Mouse (Mus musculus): ENCODE results near the gene Inpp5a.

Inpp5a gene

DNA sequence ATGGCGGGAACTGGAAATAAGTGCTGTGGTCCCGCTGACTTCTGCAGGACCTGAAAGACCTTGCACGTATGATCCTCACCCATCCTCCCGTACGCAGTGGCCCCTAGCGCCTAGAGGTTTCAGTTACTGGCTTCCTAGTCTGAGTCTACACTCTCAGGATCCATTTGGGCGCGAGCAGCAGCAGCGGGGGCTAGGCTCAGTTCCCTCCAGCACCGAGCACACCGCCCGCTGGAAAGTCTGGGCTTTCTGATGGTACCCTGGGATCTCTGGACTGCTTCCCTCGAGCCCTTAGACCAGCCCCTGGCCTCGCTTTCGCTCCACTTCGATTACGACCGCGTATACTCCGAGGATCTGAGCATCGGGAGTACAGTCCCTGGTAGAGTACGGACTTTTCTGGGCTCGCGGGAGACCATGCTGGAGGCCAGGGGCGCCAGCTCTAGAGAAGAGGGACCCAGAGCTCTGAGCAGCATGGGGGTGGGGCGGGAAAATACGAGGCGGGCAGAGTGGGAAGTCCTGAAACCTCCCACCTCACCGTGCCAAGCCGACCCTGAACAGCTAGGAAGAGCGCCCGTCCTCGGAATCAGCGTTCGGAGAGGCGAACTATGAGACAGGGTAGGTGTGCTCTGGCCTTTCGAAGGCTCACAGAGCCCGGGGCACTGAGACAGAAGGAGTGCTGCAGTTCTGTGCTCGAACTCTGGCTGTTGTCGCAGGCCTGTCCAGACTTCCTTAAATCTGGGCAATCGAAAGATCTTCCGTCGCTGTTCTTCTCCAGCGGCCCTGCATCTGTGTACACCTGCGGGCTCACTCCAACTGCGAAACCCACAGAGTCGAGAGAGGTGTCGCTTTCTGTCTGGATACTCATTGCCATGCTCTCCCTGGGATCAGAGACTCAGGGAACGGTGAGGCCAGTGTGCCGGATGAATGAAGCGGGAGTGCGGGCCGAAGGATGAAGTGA is 195.6 kb downstream of the Inpp5a start:
- DNase-seq, result peak in 1 of 2 experiments; percentile 19

- DNase-seq, result no peak
Measured at GRCm38 (mm10) chr7:139585183-139585821, 196.4 kb downstream of the Inpp5a start.

DNA sequence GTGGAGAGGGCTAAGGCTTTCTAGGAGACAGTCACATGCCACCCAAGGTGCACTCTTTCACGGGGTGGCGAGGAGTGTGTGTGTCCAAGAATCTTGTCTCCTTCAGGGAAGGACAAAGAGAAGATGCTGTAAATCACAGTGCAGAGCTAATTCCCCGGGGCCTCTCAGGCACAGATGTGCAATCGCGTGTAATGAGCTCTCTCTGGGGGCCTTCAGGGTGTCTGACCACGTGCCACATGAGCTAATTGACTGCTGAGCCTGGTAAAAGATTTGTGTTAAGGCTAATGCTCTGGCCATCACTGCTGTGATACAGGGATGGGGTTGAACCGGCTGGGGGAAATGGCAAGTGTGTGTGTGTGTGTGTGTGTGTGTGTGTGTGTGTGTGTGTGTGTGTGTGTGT is 199.0 kb downstream of the Inpp5a start:
- no peak for DNase-seq

DNA sequence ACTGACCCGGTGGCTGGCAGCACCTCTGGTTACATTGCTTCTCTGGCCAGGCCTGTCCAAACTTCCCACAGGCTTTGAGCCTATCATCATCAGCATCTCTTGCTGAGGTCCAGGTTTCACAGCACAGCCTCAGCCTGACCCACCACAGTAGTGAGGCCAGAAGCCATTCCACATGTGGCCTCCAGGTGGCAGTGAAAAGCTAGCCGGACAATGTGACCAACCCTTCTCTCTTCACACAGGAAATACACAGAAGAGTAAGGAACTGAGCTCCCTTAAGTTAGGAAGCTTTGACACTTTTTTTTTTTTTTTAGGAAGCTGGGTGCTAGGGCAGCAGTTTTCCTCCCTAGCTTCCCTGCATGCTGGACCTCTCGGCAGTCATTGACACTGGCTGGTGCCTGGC is 201.4 kb downstream of the Inpp5a start:
- DNase-seq, result peak in 1 of 2 experiments; percentile 52

DNA sequence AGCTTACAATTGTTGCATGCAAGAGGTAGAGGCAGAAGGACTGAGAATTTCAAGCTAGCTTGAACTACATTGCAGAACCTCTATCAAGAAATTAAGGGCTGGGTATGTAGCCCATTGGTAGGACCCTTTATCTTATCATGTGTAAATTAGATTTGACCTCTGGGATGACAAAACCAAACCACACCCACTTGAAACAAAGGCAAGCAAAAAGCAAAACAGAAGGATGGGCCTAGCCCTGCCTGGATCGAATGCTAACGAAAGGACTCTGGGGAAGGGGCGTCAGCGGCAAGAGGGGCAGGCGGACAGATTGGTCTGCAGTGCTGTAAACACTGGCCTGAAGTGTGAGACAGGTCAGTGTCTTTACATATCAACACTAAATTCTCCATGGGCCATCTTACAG is 202.4 kb downstream of the Inpp5a start:
- no peak for DNase-seq

GRCm38 (mm10) chr7:139595311-139595710 is 206.4 kb downstream of the Inpp5a start:
- DNase-seq, result no peak

- no peak for DNase-seq
Measured at GRCm38 (mm10) chr7:139595862-139596261, 207.0 kb downstream of the Inpp5a start.

DNA sequence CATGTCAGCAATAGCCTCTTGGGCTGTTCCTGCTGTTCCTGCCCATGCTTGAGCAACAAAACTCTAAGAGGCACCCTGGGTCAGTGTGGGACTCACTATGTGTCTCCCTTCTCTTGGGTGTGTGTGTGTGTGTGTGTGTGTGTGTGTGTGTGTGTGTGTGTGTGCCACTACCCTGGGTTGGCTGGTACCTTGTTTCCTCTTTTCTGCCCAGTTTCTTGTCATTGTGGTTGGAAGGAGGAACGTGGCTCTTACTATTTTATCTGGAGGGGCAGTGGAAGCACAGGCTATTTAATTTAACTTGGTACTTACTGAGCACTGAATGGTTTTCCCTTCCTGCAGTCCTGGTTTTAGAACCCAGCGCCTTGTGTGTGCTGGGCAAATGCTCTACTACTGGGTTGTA is 221.4 kb downstream of the Inpp5a start:
- DNase-seq, result no peak

GRCm38 (mm10) chr7:139615767-139616766 is 227.2 kb downstream of the Inpp5a start:
- DNase-seq, result peak in 1 of 2 experiments; percentile 63

DNA sequence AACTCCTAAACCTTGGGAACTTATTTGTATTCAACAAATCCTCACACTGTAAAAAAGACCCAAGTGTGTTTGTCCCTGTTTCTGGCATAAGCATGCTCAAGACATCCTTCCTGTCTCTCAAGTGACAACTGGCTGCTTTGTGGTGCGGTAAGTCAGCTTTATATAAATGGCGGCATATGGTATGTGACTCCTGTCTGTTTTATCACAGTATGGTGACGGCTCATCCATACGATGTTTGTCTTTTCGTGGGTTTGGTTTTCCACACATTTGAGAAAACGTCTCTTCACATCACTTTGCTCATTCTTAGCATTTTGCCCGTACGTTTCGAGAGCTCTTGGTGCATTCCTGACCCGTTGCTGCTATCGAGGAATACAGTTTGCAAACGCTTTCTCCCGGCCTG is 233.7 kb downstream of the Inpp5a start:
- DNase-seq, result no peak

DNA sequence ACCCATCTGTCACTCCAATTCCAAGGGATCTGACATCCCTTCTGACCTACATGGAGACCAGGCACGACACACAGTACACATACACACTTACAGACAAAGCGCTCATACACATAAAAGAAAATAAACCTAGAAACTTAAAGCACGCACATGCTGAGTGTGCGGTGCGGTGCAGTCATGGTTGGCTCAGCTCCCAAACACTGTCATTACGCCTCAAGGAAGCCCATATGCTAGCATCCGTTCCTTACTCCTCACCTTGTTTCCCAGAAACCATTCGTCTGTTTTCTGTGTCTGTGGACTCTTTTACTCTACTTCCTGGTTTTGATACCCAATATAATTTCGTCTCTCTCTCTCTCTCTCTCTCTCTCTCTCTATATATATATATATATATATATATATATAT is 236.2 kb downstream of the Inpp5a start:
- DNase-seq, result no peak

All from lung, postnatal 4 days (tissue).